Mouse (Mus musculus) kidney, adult 2 months (tissue): Measurements from ENCODE around the gene Chek2.

Experiments
- CTCF ChIP-seq: fragments of 200-500 bp; conservative IDR thresholded peaks from 2 replicates; pipeline ENCODE4 v1.5.1; 2011; ENCODE audit warnings: low read depth, mild to moderate bottlenecking, control low read depth, low read length, moderate library complexity, mixed read lengths; ENCODE audit not compliant: insufficient read depth, insufficient read length
- POLR2A ChIP-seq: fragments of 200-500 bp; IDR thresholded peaks from one replicate; pipeline ENCODE4 v1.6.1; 2011; ENCODE audit warnings: low read depth, low read length, control low read depth

GRCm38 (mm10) chr5:110890561-110890960 lies 50.8 kb downstream of the Chek2 start:
- TF ChIP-seq POLR2A (no peak), CTCF (no peak)
